Mouse (Mus musculus) midbrain, embryonic 11.5 days (tissue): ENCODE results near the gene Pim2. TPM values are rescaled to one million over a fixed set of nuclear protein-coding genes. Genes with fewer than 3 reads are reported as not detected.
A peak's percentile ranks its signal among the peaks of the same experiment; 100 is the strongest.

Experiments used
- ATAC-seq: fragments of 200-750 bp; cut with Nextera tagmentation; 2 replicates; pipeline ENCODE4 v1.8.0; 2017; ENCODE audit warnings: moderate TSS enrichment, moderate library complexity; ENCODE audit not compliant: low FRiP score
- DNase-seq: peaks from one replicate; pipeline ENCODE4 v3.0.0; 2015; ENCODE audit warnings: low spot score; ENCODE audit errors: missing footprints
- H3K27ac ChIP-seq: fragments of 300-500 bp; sonication (generic); 2 replicates; pipeline ENCODE4 v1.5.1; 2014; ENCODE audit warnings: low read depth, low read length
- H3K27me3 ChIP-seq: fragments of 300-500 bp; sonication (generic); 2 replicates; pipeline ENCODE4 v1.6.1; 2014; ENCODE audit warnings: mild to moderate bottlenecking, low read length, moderate library complexity, mixed read lengths; ENCODE audit not compliant: control insufficient read depth, insufficient read depth
- H3K36me3 ChIP-seq: fragments of 300-500 bp; sonication (generic); 2 replicates; pipeline ENCODE4 v1.6.1; 2014; ENCODE audit warnings: mild to moderate bottlenecking, low read length, moderate library complexity, mixed read lengths; ENCODE audit not compliant: control insufficient read depth, insufficient read depth
- H3K4me1 ChIP-seq: fragments of 300-500 bp; sonication (generic); 2 replicates; pipeline ENCODE4 v1.6.1; 2014; ENCODE audit warnings: low read length; ENCODE audit not compliant: control insufficient read depth, insufficient read depth
- H3K4me2 ChIP-seq: fragments of 300-500 bp; sonication (generic); 2 replicates; pipeline ENCODE4 v1.6.1; 2014; ENCODE audit warnings: mild to moderate bottlenecking, moderate library complexity
- H3K4me3 ChIP-seq: fragments of 300-500 bp; sonication (generic); 2 replicates; pipeline ENCODE4 v1.5.1; 2014; ENCODE audit warnings: low read depth, low read length
- H3K9ac ChIP-seq: fragments of 300-500 bp; sonication (generic); 2 replicates; pipeline ENCODE4 v1.6.1; 2014; ENCODE audit warnings: low read length
- H3K9me3 ChIP-seq: fragments of 300-500 bp; sonication (generic); 2 replicates; pipeline ENCODE4 v1.6.1; 2016; ENCODE audit warnings: low read length; ENCODE audit not compliant: control insufficient read depth
- WGBS: fragments of 180-500 bp; shearing (Covaris S2); extraction: QIAGEN DNeasy Blood & Tissue Kit; methylation state at CpG from one replicate; pipeline ENCODE4 v1.1.7; 2014; 5-methylcytosine and 5-hydroxymethylcytosine counted together
- polyA plus RNA-seq: library from polyadenylated mRNA; unstranded; fragments of >200 nt; fragmentation: Nextera tagmentation; extraction: Ambion mirVana; gene quantifications from 2 replicates; pipeline ENCODE4 v1.2.1, GENCODE M21; 2014

The Pim2 gene
- polyA plus RNA-seq, 1 experiment from 2014 or later: 13.3 TPM

GRCm38 (mm10) chrX:7864551-7864950 is 13.5 kb upstream of the Pim2 start:
- no peak for ATAC-seq
- WGBS: 80% methylated on average over 3 of the region's 3 CpGs

GRCm38 (mm10) chrX:7865343-7865742 is 12.7 kb upstream of the Pim2 start:
- Histone ChIP-seq H3K27me3 (no peaks in the 10 kb centered on the region), H3K9me3 (no peaks in the 10 kb centered on the region), H3K4me2 (no peak overlapping the region), H3K4me1 (peaks cover 3% of the 10 kb centered on the region; the same call in 1 of the 2 replicates), H3K9ac (no peak overlapping the region), H3K4me3 (no peak overlapping the region), H3K36me3 (no peaks in the 10 kb centered on the region), H3K27ac (no peak overlapping the region)
- DNase-seq (no peak), ATAC-seq (no peak)
- 89% methylated on average over 2 of the region's 2 CpGs for WGBS

More at GRCm38 (mm10) chrX:7864551-7864950, 13.5 kb upstream of the Pim2 start:
- no peak overlapping the region for H3K27ac ChIP-seq
- no peak for DNase-seq
- no peak overlapping the region for H3K4me2 ChIP-seq
- no peaks in the 10 kb centered on the region for H3K27me3 ChIP-seq
- no peaks in the 10 kb centered on the region for H3K36me3 ChIP-seq
- H3K4me3 ChIP-seq: no peak overlapping the region
- no peaks in the 10 kb centered on the region for H3K9me3 ChIP-seq
- peaks cover under 1% of the 10 kb centered on the region; the same call in 1 of the 2 replicates for H3K4me1 ChIP-seq
- no peak overlapping the region for H3K9ac ChIP-seq

DNA sequence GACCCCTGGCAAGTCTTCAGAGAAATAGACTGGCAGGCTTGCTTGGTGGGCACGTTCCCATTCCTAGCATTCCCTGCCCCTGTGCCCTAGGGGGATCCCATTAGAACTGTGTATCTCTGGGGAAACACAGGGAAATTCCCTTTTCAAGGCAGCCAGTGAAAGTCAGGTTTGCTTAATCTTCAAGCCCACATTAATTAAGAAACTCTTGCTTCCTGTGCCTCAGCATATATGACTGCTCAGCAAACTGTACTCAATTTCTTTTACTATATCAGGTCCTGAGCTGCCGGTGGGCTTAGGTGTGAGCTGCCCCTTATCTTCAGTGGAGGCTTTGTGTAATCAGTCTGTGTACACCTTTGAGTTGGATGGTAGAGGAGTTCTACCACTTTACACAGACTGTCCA is 12.3 kb upstream of the Pim2 start:
- no peak overlapping the region for H3K4me2 ChIP-seq
- no peaks in the 10 kb centered on the region for H3K9me3 ChIP-seq
- no peak overlapping the region for H3K4me3 ChIP-seq
- H3K27ac ChIP-seq: no peak overlapping the region
- H3K4me1 ChIP-seq: peaks cover 3% of the 10 kb centered on the region; the same call in 1 of the 2 replicates
- no peaks in the 10 kb centered on the region for H3K27me3 ChIP-seq
- 85% methylated on average over 2 of the region's 2 CpGs for WGBS
- H3K36me3 ChIP-seq: no peaks in the 10 kb centered on the region
- ATAC-seq: no peak
- no peak for DNase-seq
- no peak overlapping the region for H3K9ac ChIP-seq

DNA sequence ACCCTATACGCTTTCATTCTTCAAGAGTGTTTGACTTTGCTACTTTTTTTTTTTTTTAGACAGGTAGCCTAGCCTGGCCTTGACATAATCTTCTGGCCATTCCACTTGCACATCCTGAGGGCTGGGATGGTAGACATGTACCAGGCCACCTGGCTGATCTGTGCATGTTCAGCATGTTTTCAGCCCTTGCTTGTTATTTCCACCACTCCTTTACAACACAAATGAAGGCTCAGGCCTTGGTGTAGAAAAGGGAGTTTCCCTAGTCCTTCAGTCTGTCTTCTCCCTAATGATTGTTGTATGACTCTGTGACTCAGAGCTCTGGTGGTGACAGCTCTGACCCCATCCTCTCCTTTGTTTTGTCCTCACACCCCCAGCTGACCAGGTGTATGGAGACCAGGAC is 10.9 kb upstream of the Pim2 start:
- 90% methylated on average over 1 of the region's 1 CpGs for WGBS
- H3K9ac ChIP-seq: no peak overlapping the region

GRCm38 (mm10) chrX:7868506-7868905 is 9.6 kb upstream of the Pim2 start:
- H3K9ac ChIP-seq: no peak overlapping the region
- WGBS: 43% methylated on average over 2 of the region's 2 CpGs
- DNase-seq: no peak
- H3K9me3 ChIP-seq: no peaks in the 10 kb centered on the region
- H3K4me1 ChIP-seq: peaks cover 3% of the 10 kb centered on the region; the same call in 1 of the 2 replicates
- H3K27ac ChIP-seq: no peak overlapping the region
- H3K4me2 ChIP-seq: no peak overlapping the region
- no peak for ATAC-seq
- H3K4me3 ChIP-seq: no peak overlapping the region
- no peaks in the 10 kb centered on the region for H3K36me3 ChIP-seq
- no peaks in the 10 kb centered on the region for H3K27me3 ChIP-seq

More for the DNA sequence above, 10.9 kb upstream of the Pim2 start:
- no peaks in the 10 kb centered on the region for H3K27me3 ChIP-seq
- H3K27ac ChIP-seq: no peak overlapping the region
- H3K4me1 ChIP-seq: peaks cover 3% of the 10 kb centered on the region; the same call in 1 of the 2 replicates
- no peaks in the 10 kb centered on the region for H3K36me3 ChIP-seq
- no peaks in the 10 kb centered on the region for H3K9me3 ChIP-seq
- no peak overlapping the region for H3K4me3 ChIP-seq
- ATAC-seq: no peak
- no peak overlapping the region for H3K4me2 ChIP-seq
- no peak for DNase-seq

DNA sequence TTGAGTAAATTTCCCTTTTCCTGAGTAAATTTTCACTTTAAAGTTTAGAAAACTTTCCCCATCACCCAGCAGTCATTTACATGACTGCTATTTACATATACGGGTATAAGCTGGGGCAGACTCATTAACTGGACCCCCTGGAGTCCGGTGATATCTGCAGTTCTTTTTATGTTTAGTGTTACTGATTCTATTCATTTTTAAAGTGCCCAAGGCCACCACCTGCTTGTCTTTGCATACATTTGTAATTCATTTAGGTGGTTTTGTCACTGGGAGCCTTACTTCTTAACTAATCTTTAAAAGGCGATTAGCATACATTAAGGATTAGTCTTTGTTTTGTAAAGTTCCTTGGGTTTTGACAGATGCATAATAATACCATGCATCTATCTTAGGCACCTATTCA is 8.2 kb upstream of the Pim2 start:
- no peaks in the 10 kb centered on the region for H3K27me3 ChIP-seq
- peaks cover 3% of the 10 kb centered on the region; the same call in 1 of the 2 replicates for H3K4me1 ChIP-seq
- no peak for DNase-seq
- no peak overlapping the region for H3K4me2 ChIP-seq
- no peaks in the 10 kb centered on the region for H3K36me3 ChIP-seq
- 23% methylated on average over 3 of the region's 3 CpGs for WGBS
- ATAC-seq: 0 out of 2 replicates have a peak, but pooled peaks have one; percentile 44
- H3K4me3 ChIP-seq: no peak overlapping the region
- H3K9me3 ChIP-seq: no peaks in the 10 kb centered on the region
- H3K27ac ChIP-seq: no peak overlapping the region
- no peak overlapping the region for H3K9ac ChIP-seq

DNA sequence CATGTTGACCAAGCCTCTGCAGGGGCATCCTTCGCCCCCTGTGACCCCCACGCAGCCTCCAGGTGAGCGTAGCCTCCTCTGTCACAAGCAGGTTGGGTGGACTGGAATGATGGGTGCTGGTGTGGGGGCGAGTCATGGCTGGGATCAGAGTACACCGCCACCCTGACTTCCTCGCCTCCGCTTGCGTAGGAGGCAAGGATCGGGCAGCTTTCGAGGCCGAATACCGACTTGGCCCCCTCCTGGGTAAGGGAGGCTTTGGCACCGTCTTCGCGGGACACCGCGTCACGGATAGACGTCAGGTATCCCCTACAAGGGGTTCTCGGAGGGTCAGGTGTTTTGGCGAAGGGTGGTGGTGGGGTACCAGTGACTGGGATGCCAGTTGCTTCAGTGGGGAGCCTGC is 433 bp downstream of the Pim2 start:
- 22% methylated on average over 21 of the region's 21 CpGs for WGBS
- ATAC-seq (peak; percentile 54; the same call in 1 of the 2 replicates), DNase-seq (no peak)
- peak overlapping the region; percentile 82 for H3K4me2 ChIP-seq
- H3K27ac ChIP-seq: no peak overlapping the region
- peak overlapping the region; percentile 42 for H3K4me3 ChIP-seq
- no peaks in the 10 kb centered on the region for H3K9me3 ChIP-seq
- no peaks in the 10 kb centered on the region for H3K36me3 ChIP-seq
- H3K4me1 ChIP-seq: peaks cover 7% of the 10 kb centered on the region; the same call in 1 of the 2 replicates
- no peaks in the 10 kb centered on the region for H3K27me3 ChIP-seq
- peak overlapping the region; percentile 50; the same call in 1 of the 2 replicates for H3K9ac ChIP-seq

DNA sequence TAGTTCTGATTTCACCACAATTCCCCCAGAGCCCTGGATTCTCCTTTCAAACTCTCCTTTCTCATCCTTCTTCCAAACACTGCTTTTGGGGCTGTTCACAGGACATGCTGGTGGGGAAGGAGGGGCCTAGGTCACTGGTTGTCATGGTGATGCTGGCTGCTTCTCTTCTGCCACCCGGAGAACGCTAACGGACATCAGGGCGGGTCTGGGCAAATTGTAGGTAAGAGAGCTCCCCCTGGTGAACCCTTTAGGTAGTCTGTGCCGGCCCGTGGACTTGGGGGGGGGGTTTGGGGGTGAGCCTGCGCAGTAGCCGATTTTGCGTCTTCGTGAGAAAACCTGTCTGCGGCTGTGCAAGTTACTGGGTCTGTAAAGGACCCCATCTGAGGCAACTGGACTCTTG is 1.8 kb downstream of the Pim2 start:
- Histone ChIP-seq H3K9me3 (no peaks in the 10 kb centered on the region), H3K27ac (no peak overlapping the region), H3K4me1 (peaks cover 7% of the 10 kb centered on the region; the same call in 1 of the 2 replicates), H3K9ac (no peak overlapping the region), H3K36me3 (no peaks in the 10 kb centered on the region), H3K27me3 (no peaks in the 10 kb centered on the region), H3K4me2 (peak overlapping the region; percentile 82), H3K4me3 (peak overlapping the region; percentile 42)
- peak; percentile 73 for ATAC-seq
- peak; percentile 91 for DNase-seq
- 8% methylated on average over 11 of the region's 11 CpGs for WGBS

GRCm38 (mm10) chrX:7883841-7884567 is 5.9 kb downstream of the Pim2 start, which contains the start of gene Slc35a2:
TSS of gene Slc35a2 (plus strand) at chrX:7884028.
- H3K27me3 ChIP-seq: no peaks in the 10 kb centered on the region
- H3K9me3 ChIP-seq: no peaks in the 10 kb centered on the region
- WGBS: 18% methylated on average over 47 of the region's 49 CpGs
- H3K36me3 ChIP-seq: no peaks in the 10 kb centered on the region
- ATAC-seq (peak; percentile 88), DNase-seq (peak; percentile 94)
- H3K4me3 ChIP-seq: peak within 1 kb of the TSS; percentile 50
- H3K9ac ChIP-seq: peak within 1 kb of the TSS; percentile 37
- H3K4me1 ChIP-seq: peaks cover 5% of the 10 kb centered on the region; the same call in 1 of the 2 replicates
- peak within 1 kb of the TSS; percentile 56 for H3K4me2 ChIP-seq
- H3K27ac ChIP-seq: peak within 1 kb of the TSS; percentile 59; the same call in 1 of the 2 replicates
